Mouse (Mus musculus) kidney, postnatal 25 days (tissue): ENCODE data around the gene Npnt.

Source experiments
- DNase-seq, 2 experiments: peaks; one replicate each; pipeline ENCODE4 v3.0.0; 2021; ENCODE audit warnings: mixed read lengths in 2 of 2

The Npnt gene

DNA sequence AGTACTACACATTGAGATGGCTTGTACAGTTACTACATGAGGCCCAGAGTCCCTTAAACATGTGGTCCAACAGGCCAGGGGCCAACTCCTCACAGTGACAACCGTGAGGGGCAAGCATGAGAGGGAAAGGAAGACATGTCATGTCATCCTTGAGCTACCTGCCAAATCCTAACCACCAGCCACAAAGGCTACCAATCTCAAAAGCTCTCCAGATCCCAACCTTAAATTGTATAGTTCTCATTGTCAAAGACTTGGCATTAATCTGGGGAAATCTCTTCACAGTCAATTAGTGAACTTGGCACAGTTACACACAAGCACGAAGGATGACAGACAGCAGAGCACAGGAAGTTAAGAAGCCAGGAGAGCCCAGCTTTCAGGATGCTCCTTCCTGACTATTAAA is 15.4 kb downstream of the Npnt start:
- DNase-seq: no peak

DNA sequence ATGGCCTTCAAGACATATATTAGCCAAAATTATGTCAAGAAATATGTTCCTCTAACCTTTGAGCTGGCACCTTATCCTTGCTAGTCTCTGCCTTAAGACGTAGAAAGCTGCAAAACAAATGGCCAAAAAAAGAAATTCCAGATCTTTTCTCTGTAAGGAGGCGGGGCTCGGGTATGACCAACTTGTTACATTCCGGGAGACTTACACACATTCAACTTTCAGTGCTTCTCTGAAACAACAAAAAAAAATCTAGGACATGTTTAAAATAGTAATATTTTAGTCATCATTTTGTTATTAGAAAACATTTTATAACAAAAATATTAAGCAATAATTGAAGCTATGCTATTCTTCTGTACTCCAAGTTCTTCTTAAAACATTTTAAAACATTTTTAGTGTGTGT is 18.6 kb downstream of the Npnt start:
- DNase-seq: no peak

DNA sequence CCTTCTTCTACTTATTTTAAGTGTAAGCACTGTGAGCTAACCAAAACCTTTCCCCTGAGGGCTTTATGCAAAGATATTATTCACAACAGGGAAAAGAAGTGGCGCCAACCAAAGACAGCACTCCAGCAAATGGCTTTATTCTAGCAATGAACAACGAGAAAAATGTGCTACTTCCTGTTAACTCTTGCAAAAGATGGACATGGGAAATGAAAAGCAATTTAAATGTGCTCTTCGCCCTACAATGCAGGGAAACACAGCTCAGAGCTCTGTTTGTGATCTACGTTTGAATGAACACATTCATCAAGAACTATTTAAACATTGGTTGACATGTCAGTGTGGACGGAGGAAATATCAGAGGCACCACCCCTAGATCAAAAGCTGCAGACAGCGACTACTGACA is 20.2 kb downstream of the Npnt start:
- no peak for DNase-seq

DNA sequence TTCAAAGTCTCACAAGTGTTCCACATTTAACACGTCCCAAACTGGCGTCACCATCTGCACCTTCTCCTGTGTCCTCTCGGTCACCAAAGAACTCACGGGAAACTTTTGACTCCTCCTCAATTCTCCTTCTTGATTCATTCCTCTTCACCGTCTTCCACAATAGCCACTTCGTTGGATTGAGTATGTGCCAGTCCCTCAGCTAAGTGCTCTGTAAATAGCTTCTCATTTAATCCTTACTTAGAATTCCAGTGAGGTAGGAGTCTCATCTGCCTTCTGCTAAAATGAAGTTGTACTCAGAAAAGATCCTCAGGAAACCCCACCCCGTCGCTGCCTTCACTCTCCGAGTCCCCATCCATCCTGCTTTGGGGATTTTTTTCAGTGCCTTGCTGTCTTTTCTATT is 21.9 kb downstream of the Npnt start:
- DNase-seq: no peak

DNA sequence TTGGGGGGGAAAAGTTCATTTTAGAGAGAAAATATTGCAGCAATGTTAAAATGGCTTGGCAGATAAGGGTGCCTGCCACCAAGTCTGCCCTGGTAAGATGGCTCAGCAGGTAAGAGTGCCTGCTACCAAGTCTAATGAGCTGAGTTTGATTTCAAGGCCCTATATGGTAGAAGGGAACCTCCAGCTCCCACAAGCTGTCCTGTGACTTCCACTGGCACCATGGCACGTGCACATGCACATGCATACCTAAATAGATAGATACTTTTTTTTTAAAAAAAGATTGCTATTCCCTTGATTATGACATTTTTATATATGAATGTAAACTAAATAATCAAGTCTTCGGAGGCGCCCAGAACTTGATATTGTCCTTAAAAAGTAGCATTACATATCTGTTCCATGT is 30.3 kb downstream of the Npnt start:
- DNase-seq: no peak

DNA sequence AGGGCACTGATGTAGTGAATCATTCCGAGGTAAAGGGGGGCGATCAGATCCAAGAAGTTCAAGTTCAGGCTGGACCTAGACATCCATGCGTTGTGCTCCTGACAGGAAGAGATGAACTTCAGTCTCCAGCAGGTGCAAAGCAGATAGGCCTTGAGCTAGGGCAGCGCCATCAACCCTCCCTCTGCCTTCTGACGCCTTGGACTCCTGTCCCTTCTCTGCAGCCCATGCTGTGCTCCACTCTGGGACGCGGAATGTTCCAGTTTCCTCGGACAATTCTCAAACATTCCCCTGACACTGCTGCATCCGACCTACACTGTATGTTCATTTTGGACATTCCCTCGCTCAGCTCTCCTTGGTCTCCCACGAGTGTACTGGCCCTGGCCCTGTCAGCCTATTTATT is 30.9 kb downstream of the Npnt start:
- DNase-seq: no peak

DNA sequence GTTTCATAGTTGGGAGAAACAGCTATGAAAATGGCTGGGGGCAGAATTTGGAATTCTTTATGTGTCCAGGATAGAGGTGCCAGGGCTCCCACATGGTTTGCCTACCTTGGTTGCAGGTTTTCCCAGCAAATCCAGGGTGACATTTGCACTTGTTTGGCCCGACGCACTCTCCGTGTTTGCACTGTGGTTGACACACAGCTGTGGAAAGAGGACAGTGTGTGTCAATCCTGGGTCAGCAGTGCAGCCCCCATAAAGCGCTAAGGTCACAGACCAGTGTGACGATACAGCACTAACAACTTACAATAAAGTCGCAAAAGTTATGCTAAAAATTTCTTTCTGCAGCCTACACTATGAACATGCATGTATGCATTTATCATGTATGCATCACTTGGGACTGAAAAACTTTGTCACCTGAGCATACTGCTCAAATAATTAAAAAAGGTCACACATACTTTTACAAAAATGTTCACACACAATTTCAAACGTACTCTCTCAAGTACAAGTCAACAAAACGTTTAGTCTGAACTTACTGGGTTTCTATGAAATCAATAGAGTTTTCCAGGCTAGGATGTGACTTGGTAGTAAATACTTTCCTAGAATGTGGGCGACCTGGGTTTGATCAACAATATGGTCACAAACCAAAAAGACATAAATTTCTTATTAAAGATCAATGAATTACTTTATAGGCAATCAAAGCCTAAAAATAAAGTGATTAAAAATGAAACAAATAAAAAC is 32.6 kb downstream of the Npnt start:
- no peak for DNase-seq

DNA sequence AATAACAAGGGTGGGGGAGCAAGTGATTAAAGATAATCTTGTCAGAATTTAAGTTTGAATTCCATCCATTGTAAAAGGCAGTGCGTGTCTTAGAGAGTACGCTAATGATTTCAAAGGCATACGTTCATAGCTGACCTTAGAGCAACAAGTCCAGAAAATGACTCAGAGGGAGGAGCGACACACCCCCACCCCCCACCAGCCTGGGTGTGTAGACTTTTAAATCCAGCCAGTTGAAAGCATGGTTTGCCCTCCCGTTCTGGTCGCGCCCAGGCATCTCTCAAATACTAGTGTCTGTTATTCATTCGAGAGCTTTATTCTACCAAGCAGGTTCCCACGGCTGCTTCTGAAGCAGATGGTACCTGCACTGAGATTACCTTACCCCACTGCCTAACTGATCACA is 34.4 kb downstream of the Npnt start:
- DNase-seq: no peak

DNA sequence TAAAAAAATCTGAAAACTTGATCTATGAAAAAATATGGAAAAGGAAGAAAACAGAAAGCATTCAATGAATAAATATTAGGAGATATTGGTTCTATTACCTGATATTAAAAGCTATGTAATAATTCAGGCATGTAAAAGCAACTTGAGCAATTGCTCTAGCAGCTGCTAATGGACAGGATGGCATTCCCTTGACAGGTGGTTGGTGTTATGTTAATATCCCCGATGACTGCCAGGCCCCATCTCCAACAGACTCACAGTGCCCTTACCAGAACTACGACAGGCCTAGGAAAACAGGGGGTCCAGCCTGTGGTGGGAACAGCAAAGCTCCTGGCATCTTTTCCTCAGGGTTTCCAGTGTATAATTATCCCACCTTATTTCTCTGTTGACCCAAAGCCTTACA is 37.7 kb downstream of the Npnt start:
- DNase-seq: no peak

DNA sequence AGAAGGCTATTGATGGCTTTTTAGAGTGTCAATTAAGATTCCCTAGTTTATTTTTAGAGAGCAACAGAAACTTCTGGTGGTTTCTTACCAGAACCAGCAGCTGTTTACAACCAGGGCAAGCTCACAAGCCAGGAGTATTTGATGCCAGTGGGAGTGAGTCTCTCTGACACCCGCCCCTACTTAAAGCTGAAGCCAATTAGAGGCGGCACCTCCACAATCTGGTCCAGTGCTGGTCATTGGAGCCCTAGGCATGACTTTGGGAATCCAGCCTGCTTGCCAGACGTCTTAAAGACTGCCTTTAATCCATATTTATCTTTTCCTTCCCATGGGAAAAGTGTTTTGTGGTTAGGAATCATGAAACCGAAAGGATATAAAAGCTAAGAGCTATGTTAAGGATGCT is 38.4 kb downstream of the Npnt start:
- DNase-seq: peak in 1 of 2 experiments; percentile 59

DNA sequence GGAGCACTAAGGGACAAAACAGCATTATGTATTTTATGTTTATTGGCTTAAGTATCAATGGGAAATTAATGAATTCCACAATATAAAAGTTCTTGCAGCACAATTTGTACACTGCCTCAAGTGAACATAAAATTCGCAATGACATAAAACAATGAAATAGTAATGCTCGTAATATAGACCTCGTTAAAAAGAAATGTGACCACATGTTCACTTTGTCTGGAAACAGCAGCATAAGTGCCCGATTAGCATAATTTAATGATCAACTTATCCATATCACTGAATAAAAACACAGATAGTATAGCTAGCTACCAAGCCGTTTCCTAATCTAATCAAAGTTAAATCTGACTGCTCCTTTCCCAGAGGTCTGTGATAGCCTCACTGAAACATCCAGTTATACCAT is 39.4 kb downstream of the Npnt start:
- no peak for DNase-seq

DNA sequence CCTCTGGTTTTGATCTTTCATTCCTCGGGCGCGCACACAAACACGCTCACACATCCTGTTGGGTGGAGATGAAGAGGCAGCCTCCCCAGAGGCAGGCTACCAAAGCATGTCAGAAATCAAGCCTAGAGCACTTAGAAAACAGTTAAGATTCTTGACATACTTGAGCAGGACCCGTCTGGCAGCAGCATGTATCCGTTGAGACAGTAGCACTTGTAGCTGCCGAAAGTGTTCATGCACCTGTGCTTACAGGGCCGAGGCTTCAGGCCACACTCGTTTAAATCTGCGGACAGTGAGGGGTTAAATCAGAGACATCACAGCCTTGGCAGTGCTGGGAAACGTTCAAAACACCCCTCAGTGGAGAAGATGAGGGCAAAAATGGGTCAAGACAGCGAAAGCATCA is 40.4 kb downstream of the Npnt start:
- no peak for DNase-seq

DNA sequence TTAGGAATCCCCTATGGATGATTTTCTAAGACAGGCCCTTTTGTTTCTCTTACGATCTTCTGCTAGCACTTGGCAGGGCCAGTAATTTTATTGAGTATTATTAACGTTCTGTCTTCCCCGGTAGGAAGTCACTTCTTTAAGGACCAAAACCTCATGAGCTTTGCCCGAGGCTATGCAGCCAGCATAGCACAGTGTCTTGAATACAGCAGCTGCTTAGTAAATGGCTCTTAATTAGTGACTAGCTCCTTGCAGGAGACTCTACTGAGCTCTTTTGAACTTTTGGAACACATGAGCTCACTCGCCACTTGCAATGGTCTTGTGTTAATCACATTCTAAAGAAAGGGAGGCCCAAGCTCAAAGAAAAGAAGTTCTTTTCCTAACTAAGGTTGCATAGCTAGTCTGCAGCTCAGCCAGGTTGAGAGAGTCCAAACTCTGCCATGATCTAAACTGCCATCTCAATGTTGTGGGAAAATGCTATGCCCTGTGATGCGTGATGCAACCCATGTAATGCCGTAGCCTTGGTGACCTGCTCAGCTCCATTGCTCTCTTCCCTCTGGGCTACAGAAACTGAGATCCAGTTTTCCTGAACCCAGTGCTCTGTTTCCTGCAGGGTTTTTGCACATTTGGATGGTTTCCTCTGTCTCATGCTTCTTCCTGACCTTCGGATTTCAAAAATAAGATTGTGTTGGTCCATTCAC is 42.4 kb downstream of the Npnt start:
- no peak for DNase-seq

DNA sequence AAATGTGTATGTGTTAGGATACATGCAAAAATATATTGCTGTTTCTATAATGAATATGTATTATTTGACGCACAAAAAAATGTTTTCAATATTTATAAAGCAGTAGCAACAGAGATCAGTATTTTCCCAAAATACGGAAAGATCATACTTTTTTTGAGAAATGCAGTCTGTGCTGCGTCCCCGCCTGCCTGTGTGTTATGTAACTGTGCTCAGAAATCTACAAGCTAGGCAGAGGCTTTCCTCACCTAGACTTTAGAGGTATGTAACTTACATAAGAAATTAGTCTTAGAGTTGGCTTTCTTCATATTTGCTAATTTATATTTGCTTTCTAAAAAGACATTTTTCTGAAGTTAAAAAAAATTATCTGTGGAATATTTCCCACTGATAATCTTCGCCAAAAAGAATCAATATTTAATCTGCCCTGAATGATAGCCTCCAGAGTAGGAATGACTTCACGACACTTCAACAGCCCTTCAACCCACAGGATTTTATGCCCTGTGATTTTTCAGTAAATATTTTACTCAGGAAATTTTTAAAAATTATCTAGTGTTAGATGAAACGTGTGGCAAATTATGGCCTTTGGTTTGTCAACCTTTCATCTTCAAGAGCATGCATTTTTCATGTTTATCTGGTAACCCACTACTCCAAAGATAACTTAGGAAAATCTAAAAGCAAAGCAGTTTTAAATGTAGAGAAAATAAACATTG is 44.7 kb downstream of the Npnt start:
- no peak for DNase-seq

DNA sequence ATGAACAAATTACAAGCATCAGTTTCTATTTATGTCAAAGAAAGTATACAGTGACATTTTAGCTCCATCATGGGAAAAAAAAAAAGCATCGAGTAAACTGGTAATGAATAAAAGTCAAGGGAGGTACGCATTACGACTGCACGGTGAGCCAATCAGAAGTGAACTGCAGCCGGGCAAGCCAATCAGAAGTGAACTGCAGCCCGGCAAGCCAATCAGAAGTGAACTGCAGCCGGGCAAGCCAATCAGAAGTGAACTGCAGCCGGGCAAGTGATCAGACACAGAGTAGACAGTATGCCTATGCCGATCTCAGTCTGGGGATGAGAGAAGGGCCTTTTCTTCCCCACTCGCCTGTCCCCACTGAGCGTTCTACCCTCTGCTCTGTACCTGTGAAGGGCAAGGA is 46.7 kb downstream of the Npnt start:
- DNase-seq: no peak

DNA sequence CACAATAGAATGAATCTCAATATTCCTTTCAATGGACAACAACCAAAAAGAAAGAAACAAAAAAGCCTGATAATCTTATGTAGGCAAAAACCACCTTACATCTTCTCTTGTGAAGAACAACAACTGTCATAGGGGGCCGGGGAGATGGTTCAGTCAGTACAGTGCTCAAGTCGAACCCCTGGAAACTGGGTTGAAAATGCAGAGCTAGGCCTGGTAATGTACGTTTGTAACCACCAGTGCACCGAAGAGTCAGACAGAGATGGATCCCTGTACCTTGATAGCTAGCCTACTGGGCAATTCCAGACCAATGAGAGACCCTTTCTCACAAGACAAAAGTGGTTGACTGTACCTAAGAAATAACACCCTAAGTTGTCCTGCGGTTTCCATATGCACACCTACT is 47.2 kb downstream of the Npnt start:
- no peak for DNase-seq

DNA sequence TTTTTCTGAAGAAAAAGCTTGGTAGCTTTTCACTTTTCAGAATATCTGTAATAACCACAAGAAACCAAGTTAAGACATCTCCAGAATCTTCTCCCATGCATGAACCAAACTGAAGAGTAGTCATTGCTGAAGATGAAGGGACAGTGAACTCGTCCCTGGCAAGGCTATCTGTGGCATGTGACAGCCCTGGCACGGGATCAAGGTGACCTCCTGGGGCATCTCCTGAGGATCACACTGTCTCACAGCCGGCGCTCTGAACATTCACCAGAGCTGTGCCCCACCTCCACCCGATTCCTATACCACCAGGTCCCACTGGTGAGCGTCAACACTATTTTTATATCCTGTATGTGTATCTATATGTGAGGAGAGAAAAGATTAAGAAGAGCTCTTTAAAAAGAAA is 47.9 kb downstream of the Npnt start:
- DNase-seq: peak; percentile 88

DNA sequence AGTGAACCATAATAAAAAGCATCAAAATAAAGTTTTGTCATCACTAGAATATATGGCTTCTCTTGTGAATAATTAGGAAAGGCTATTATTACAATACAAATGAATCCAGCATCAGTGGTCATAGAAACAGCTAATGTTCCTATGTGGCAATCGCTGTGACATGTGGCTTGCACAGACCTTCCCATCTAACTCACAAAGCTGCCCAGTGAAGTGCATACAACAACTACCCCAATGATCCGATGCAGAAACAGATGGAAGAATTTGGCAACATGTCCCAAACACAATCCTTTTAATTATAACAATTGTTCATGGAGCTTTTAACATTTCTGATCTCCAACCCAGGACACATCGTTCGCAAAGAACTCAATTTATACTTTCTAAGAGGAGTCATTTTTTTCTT is 52.2 kb downstream of the Npnt start:
- no peak for DNase-seq

DNA sequence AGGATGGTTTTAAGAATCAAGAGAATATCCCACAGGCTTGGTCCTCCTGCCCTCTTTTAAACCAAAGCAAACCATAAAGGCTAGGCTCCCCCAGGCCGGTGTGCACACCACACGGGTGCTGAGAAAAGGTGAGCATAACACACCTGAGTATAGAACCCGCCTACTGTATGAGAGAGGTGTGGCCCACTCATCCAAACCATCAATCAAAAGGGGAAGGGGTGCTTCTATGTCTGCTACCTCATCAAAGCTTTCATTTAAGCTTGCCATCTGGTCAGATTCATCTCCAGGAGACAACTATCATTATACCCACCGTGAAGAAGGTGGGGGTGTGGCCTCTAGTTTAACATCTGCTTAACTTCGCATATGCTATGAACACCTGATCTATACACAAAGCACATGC is 52.7 kb downstream of the Npnt start:
- DNase-seq: no peak

DNA sequence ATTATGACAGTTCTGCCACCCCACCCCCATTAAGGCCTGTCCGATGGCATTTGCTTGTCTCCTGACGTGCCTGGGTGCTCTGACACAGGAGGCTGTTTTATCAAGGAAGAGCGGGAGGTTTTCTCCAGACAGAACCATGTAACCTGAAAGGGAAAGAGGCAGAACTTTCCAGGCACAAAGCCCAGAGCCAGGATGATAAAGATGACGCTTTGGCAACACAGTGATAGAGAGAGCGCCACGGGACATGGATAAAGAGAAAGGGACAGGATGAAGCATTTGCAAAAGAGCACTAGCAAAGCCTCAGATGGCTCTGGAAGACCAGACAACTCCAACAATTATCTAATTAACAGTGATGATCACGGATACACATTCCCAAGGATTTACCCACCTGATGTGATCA is 56.0 kb downstream of the Npnt start:
- no peak for DNase-seq

DNA sequence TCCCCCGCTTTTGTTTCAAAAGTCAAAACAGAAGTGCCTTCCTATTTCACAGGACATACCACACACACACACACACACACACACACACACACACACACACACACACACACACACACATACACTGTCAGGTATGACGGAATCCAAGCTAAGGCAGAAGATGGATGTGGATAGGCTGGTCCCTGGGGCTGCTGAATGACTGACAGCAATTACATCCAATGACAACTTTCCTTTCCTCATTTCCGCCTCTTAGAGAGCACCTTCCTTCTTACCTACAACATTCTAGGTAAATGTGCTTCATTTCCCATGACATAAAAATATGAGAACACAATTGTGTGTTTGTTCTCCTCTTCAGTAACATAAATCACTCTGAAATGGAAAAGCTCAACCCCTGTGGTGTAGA is 56.4 kb downstream of the Npnt start:
- no peak for DNase-seq

DNA sequence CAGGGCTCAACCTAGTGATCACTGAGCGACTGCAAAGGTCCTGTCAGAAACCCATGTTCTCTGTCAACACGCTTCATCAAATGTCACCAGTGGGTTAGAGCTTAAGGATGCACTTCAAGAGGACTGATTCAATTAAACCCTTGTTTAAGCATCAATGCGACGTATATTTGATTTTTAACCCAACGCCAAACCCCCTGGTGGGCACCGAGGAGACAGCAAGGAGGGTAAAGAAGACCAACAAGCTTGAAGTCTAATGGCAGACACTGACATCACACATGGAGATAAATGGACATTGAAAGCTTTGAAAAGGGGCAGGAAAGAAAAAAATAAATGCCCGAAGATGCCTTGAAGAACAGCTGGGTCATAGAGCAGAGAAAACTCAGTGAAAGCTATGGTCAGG is 57.0 kb downstream of the Npnt start:
- no peak for DNase-seq

DNA sequence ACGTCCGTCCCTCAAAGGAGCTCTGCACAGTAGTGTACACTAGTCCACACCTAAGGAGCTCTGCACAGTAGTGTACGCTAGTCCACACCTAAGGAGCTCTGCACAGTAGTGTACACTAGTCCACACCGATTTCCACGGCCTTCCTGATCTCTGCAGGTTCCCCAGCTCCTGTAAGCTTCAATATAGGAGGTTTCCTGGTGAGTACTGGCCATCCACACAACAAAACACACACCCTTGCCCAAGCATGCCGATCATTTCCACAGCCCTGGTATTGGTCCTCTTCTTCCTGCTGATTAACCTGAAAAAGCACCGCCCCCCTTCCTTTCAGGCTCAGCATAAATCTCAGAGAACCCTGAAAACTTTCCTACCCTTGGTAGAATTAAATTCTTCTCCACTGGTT is 57.6 kb downstream of the Npnt start:
- no peak for DNase-seq
